Mouse (Mus musculus) hindbrain, embryonic 16.5 days (tissue): Measurements from ENCODE around the gene Best1. TPM values are rescaled to one million over a fixed set of nuclear protein-coding genes. Genes with fewer than 3 reads are reported as not detected.

Experiments
- ATAC-seq: fragments of 200-750 bp; cut with Nextera tagmentation; 2 replicates; pipeline ENCODE4 v1.8.0; 2017; ENCODE audit warnings: moderate TSS enrichment, moderate library complexity
- H3K27ac ChIP-seq: fragments of 300-500 bp; sonication (generic); 2 replicates; pipeline ENCODE4 v1.5.1; 2014; ENCODE audit warnings: low read depth, mild to moderate bottlenecking, control low read depth, low read length, moderate library complexity
- H3K27me3 ChIP-seq: fragments of 300-500 bp; sonication (generic); replicated peaks from 2 replicates; pipeline ENCODE4 v1.6.1; 2014; ENCODE audit warnings: low read length; ENCODE audit not compliant: control insufficient read depth, insufficient read depth
- H3K36me3 ChIP-seq: fragments of 300-500 bp; sonication (generic); 2 replicates; pipeline ENCODE4 v1.6.1; 2014; ENCODE audit warnings: mild to moderate bottlenecking, low read length, moderate library complexity, mixed read lengths; ENCODE audit not compliant: control insufficient read depth, insufficient read depth
- H3K4me1 ChIP-seq: fragments of 300-500 bp; sonication (generic); 2 replicates; pipeline ENCODE4 v1.6.1; 2014; ENCODE audit warnings: low read depth, low read length; ENCODE audit not compliant: control insufficient read depth, insufficient read depth
- H3K4me2 ChIP-seq: fragments of 300-500 bp; sonication (generic); 2 replicates; pipeline ENCODE4 v1.6.1; 2014; ENCODE audit warnings: mild to moderate bottlenecking, low read length, control low read depth, moderate library complexity
- H3K4me3 ChIP-seq: fragments of 300-500 bp; sonication (generic); 2 replicates; pipeline ENCODE4 v1.5.1; 2014; ENCODE audit warnings: mild to moderate bottlenecking, low read length, control low read depth, moderate library complexity
- H3K9ac ChIP-seq: fragments of 300-500 bp; sonication (generic); 2 replicates; pipeline ENCODE4 v1.6.1; 2014; ENCODE audit warnings: low read depth, mild to moderate bottlenecking, control low read depth, low read length, moderate library complexity
- H3K9me3 ChIP-seq: fragments of 300-500 bp; sonication (generic); 2 replicates; pipeline ENCODE4 v1.6.1; 2014; ENCODE audit warnings: mild to moderate bottlenecking, low read length, moderate library complexity; ENCODE audit not compliant: control insufficient read depth
- WGBS: fragments of 180-500 bp; shearing (Covaris S2); extraction: QIAGEN DNeasy Blood & Tissue Kit; methylation state at CpG from one replicate; pipeline ENCODE4 v1.1.7; 2014; 5-methylcytosine and 5-hydroxymethylcytosine counted together
- polyA plus RNA-seq: library from polyadenylated mRNA; unstranded; fragments of >200 nt; fragmentation: Nextera tagmentation; extraction: Ambion mirVana; gene quantifications from 2 replicates; pipeline ENCODE4 v1.2.1, GENCODE M21; 2015

Gene Best1
- polyA plus RNA-seq, 1 experiment from 2014 or later, result 3.2 TPM

DNA sequence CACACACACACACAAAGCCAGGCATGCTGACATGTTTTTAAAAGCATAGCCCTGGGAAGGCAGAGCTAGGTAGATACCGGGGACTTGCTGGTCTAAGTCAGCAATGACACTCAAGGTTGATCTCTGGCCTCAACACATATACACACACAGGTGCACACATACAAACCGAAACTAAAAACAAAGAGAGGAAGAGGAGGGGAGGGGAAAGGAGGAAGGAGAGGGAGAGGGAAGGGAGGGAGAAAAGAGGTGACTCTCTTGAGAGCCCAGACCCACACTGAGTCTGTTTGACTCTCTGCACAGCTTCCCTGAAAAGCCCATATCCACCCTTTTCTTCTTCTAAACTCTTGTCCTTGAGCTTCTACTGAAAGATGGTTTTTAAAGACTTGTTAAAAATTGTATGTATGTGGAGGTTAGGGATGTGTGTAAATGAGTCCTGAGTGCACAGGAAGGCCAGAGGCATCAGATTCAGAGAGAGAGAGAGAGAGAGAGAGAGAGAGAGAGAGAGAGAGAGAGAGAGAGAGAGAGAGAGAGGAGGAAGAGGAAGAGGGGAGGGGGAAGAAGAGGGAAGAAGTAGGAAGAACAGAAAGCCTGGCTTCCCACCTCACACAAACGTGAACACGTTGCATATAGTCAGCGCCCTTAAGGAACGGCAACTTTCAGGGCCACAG is 63.1 kb downstream of the Best1 start:
- H3K4me1 ChIP-seq, result no peaks in the 10 kb centered on the region; the same call in 1 of the 2 replicates
- 81% methylated on average over 6 of the region's 6 CpGs for WGBS
- H3K27me3 ChIP-seq, result no peaks in the 10 kb centered on the region
- no peak for ATAC-seq
- no peak overlapping the region for H3K4me2 ChIP-seq
- no peak overlapping the region for H3K27ac ChIP-seq
- H3K4me3 ChIP-seq, result no peak overlapping the region
- H3K36me3 ChIP-seq, result no peaks in the 10 kb centered on the region
- H3K9ac ChIP-seq, result no peak overlapping the region
- no peaks in the 10 kb centered on the region for H3K9me3 ChIP-seq

DNA sequence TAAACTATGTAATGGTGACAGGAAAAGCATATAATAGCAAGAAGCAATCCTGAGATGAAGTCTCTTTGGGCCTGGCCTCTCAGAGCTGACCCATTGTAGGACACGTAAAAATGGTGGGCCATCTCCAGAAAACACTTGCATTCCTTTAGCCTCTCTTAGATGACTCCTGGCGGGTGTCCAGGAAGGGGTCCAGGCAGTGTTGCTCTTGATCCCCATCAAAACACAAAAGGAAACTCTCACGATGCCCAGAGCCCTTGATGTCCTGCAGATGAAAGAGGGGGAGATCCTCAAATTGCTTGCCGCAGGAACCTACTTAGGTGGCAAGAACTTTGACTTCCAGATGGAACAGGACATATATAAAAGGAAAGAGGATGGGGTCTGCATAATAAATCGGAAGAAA is 64.0 kb downstream of the Best1 start:
- no peaks in the 10 kb centered on the region; the same call in 1 of the 2 replicates for H3K4me1 ChIP-seq
- no peak for ATAC-seq
- WGBS, result 67% methylated on average over 5 of the region's 5 CpGs
- no peaks in the 10 kb centered on the region for H3K36me3 ChIP-seq
- H3K27ac ChIP-seq, result no peak overlapping the region
- H3K9ac ChIP-seq, result no peak overlapping the region
- no peak overlapping the region for H3K4me3 ChIP-seq
- H3K4me2 ChIP-seq, result no peak overlapping the region
- no peaks in the 10 kb centered on the region for H3K27me3 ChIP-seq
- no peaks in the 10 kb centered on the region for H3K9me3 ChIP-seq

DNA sequence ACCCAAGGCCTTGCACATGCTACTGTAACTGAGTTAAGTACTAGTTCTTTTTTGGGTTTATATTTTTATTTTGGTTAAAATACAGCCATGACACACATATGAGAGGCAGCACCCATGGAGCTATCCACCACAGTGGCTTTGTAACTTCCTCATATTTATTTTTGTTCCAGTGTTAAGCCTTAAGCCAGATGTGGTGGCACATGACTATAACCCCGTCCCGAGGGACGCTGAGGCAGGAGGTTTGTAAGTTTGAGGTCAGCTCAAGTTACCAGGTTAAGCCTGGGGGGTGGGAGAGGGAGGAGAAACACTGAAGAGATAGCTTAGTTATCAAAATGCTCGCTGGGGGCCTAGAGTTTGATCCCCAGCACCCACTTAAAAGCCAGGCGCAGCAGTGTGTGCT is 64.9 kb downstream of the Best1 start:
- no peak overlapping the region for H3K27ac ChIP-seq
- H3K4me2 ChIP-seq, result no peak overlapping the region
- no peaks in the 10 kb centered on the region for H3K9me3 ChIP-seq
- no peaks in the 10 kb centered on the region for H3K27me3 ChIP-seq
- H3K4me1 ChIP-seq, result no peaks in the 10 kb centered on the region; the same call in 1 of the 2 replicates
- H3K9ac ChIP-seq, result no peak overlapping the region
- no peaks in the 10 kb centered on the region for H3K36me3 ChIP-seq
- ATAC-seq, result no peak
- 74% methylated on average over 5 of the region's 5 CpGs for WGBS
- H3K4me3 ChIP-seq, result no peak overlapping the region

Other genes with a start within 250 kb of the Best1 start
- not detected in 2 replicates for gene Scgb2a2, start 154.1 kb downstream of the Best1 start, polyA plus RNA-seq
- gene Incenp, start 102.1 kb downstream of the Best1 start, polyA plus RNA-seq, result 26.0 and 30.4 TPM in 2 replicates
- 1,751 and 1,961 TPM in 2 replicates for gene Fth1, start 21.0 kb downstream of the Best1 start, polyA plus RNA-seq
- gene Rab3il1, start within 50 bp of the Best1 start, polyA plus RNA-seq, result 22.1 and 25.6 TPM in 2 replicates
- gene Fads3, start 39.9 kb upstream of the Best1 start, polyA plus RNA-seq, result 39.7 and 42.1 TPM in 2 replicates
- gene Fads2, start 100.1 kb upstream of the Best1 start, polyA plus RNA-seq, result 236 and 253 TPM in 2 replicates
- gene Fads1, start 181.3 kb upstream of the Best1 start, polyA plus RNA-seq, result 169 and 177 TPM in 2 replicates
- 281 and 311 TPM in 2 replicates for gene Tmem258, start 202.4 kb upstream of the Best1 start, polyA plus RNA-seq
- gene Fen1, start 202.5 kb upstream of the Best1 start, polyA plus RNA-seq, result 27.6 and 29.4 TPM in 2 replicates
- 0.95 and 1.1 TPM in 2 replicates for gene Myrf, start 239.1 kb upstream of the Best1 start, polyA plus RNA-seq